Mouse (Mus musculus): ENCODE data around the gene Mbd6.
A peak's percentile ranks its signal among the peaks of the same experiment; 100 is the strongest.
"Not testable (repeated sequence)": the region's sequence is repeated elsewhere in the genome, so short reads cannot be mapped to it uniquely, and the experiment has no call there.

Gene Mbd6

DNA sequence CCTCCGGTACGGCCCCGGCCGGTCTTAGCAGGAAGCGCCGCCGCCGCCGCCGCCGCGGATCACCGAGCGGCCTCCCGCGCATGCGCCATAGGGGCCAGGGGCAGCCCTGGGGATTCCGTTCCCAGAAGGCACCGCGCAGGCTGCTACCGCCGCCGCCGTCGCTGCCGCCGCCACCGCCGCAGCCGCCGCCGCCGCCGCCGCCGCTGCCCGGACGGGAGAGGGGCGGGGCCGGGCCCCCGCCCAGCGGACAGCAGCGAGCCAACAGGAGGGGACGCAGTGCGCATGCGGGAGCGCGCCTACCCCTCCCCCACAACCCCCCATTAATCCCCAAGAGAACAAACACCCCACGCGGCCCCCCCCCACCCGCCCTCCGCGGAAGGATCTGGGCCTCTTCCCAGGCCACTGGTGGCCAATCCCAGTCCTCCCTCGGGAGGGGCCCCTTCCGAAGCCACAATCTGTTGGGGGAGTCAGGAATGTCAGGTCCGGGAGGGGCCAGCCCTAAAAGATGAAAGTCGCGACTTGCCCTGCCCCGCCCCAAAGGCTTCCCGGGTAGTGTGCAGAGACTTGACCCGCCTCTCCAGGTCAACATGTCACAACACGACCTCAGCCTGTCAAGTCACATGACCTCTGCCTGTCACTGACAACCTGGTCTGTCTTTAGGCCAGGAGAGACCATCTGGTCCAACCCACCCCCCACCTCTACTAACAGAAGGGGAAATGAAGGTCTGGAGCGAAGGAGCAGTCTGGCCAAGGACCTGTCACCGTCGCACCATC lies at the start of gene Mbd6:
Gene Mbd6 (minus strand): TSS at position 219 of the 773 bp plus-strand sequence.
- DNase-seq (ENCODE audit: low spot score), result peak; percentile 81

DNA sequence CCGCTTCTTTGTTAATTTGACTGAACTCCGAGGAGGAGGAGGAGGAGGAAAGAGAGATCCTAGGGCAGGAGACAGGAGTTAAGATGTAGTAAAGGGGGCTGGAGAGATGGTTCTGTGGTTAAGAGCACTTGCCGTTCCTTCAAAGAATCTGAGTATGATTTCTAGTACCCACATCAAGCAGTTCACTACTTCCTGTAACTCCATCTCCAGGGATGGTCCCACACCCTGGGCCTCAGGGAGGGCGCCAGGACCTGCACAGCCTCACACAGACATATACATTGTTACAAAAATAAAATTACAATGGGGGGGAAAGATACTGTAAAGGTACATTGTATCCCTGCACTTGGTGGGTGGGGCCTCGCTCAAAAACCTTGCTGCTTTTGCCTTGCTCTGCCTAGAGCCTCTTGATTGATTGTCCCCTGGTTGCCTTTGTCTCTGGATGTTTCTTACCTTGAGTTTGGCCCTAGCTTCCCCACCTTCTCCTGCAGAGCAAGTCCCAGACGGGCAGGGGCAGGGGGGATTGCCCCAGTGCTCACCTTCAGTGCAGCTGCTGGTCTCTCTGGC lies 48.8 kb upstream of the Mbd6 start:
- no peak for DNase-seq (ENCODE audit: low spot score)

DNA sequence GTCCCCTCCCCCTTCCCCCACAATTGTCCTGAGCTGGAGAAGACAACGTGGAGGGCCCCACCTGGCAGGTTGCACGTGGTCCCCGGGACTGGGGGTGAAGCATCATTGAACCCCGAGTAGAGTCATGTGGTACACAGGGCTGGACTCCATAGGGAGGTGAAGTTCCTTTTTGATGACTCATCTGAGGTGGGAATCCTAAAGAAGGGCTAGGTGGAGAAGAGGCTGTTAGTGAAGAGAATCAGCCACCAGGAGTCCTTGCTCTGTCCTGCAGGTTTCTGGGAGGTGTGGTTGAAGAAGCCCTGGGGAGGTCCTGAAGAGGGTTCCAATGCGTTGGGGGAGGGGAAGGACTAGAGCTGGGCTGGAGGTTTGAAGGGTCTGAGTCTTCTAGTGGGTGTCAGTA lies 48.1 kb upstream of the Mbd6 start:
- DNase-seq (ENCODE audit: low spot score), result no peak

DNA sequence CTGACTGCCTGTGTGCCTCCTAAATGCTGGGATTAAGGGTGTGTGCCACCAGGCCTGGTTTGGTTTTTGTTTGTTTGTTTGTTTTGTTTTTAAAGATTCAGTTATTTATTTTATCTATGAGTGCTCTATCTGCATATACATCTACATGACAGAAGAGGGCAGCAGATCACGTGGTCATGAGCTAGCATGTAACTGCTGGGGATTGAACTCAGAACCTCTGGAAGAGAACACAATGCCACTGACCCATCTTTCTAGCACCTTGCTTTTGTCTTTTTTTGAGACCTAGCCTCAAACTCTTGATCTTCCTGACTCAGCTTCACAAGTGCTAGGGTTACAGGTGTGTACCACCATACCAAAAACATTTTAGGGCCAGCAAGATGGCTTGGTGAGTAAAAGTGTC lies 46.5 kb upstream of the Mbd6 start:
- DNase-seq (ENCODE audit: low spot score), result no peak

DNA sequence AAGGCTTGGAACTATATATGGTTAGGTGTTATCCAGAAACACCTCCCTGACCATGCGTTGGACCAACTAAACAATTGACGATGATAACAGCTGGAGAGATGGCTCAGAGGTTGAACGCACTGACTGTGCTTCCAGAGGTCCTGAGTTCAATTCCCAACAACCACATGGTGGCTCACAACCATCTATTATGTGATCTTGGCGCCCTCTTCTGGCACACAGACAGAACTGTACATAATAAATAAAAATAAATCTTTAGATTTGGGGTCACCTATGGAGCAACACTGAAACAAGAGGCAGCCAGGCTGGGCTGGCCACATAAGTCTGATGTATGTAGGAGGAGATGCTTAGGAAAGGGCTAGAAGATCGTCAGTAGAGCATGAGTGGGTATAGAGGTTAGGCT lies 44.3 kb upstream of the Mbd6 start:
- no peak for DNase-seq (ENCODE audit: low spot score)

DNA sequence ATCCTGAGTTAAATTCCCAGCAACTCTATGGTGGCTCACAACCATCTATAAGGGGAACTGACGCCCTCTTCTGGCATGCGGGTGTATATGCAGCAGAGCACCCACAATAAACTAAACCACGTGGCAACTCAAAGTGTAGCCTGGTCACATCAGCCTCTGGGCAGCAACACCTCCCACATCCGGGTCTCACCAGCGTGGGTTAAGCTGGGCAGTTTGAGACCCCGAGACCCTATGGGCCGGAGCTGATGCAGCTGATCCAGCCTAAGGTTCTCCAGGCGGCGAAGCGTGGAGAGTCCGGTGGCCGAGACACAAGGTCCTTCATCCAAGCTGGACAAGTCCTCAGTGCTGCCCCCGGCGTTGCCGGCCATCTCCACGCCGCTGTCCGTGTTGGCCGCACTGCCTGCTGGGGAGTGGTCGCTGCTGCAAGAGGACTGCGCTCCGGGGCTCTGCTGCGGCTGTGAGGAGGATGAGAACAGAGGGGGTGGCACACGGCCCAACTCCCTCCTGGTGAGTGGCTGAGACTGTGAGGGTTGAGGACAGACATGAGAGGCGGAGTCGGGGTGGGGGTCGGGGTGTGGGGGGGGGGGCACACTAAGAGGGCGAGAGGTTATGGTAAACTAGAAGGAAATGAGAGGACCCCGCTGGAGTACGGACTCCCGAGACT lies 43.5 kb upstream of the Mbd6 start:
- no peak for DNase-seq (ENCODE audit: low spot score)

DNA sequence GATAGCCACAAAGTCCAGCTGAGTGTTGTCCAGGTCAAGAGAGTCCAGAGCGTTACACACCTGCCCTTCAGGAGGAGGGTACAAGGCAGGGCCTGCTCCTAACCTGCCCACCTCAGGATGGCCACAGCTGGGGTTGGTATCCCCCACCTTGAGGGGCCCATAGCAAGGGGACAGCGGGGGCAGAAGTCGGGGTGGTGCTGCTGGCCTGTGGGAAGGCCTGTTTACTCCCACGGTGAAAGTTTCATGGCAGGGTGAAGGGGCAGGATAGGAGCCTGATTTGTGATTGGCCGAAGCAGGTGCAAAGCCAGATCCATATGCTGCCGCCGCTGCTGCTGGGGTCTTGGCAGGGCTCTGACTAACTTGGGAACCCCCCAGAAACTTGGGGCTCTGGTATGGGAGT lies 41.4 kb upstream of the Mbd6 start:
- DNase-seq (ENCODE audit: low spot score), result no peak

DNA sequence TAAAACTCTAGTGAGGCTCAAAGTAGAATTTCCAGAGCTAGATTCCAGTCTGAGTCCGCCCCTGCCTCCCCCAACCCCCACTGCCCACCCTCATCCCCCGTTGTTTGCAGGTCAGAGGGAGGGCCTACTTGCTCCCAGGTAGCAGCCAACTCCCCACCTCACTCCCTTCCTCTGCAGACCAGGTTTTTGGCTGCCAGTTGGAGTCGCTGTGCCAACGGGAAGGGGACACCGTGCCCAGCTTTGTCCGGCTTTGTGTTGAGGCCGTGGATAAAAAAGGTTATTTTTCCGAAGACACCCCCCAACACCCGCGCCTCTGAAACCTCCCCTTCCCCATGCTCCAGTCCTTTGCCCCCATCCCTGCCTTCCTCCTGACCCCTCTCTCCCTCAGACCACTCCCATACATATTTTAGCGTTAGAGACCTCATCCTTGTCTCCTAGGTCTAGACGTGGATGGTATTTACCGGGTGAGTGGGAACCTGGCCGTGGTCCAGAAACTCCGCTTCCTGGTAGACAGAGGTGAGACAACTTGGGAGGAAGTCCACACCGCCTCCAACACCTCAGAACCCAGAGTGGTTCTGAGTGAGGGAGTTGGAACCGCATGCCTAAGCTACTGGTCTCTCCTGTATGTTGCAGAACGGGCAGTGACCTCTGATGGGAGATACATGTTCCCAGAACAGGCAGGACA lies 38.8 kb upstream of the Mbd6 start:
- no peak for DNase-seq (ENCODE audit: low spot score)

DNA sequence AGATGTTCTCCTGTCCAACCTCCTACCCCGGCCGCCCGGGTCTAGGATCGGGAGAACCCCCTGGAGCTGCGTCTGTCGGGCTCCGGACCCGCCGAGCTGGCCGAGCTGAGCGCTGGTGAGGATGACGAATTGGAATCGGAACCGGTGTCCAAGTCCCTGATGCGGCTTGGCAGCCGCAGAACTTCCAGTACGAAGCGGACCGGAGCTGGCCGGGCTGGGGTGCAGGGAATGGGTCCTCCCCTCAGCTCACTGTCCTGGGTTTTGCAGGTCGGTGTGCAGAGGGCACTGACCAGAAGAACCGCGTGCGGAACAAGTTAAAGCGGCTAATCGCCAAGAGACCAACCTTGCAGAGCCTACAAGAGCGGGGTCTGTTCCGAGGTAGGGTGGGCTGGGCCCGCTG lies 38.0 kb upstream of the Mbd6 start:
- no peak for DNase-seq (ENCODE audit: low spot score)

DNA sequence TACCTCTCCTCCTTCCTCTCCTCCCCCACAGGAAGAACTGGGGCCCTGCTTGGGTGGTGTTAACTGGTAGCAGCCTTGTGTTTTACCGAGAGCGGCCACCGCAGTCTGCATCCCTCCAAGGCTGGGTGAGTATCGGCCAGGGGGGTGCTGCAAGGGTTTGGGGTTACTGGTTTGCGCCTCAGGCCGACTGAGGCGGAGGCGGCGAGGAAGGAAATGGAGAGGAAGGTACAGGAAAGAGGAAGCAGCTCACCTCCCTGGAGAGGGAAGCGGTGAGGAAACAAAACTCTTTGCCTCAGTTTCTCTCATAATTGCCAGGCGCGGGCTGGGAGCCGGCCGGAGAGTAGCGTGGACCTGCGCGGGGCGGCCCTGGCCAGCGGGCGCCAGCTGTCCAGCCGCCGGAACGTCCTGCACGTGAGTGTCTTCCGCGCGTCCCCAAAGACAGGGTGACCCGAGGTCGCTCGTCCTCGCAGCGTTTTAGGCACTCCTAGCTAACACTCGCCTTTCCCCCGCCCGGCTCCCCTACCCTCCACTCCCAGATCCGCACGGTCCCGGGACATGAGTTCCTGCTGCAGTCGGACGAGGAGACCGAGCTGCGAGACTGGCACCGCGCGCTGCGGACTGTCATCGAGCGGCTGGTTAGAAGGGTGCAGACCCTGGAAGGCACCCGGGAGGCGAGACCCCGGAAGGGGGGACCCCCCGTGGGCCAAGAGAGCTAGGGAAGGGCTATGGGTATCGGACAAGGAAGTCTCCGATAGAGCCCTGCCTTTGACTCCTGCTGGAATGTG lies 37.4 kb upstream of the Mbd6 start:
- no peak for DNase-seq (ENCODE audit: low spot score)

DNA sequence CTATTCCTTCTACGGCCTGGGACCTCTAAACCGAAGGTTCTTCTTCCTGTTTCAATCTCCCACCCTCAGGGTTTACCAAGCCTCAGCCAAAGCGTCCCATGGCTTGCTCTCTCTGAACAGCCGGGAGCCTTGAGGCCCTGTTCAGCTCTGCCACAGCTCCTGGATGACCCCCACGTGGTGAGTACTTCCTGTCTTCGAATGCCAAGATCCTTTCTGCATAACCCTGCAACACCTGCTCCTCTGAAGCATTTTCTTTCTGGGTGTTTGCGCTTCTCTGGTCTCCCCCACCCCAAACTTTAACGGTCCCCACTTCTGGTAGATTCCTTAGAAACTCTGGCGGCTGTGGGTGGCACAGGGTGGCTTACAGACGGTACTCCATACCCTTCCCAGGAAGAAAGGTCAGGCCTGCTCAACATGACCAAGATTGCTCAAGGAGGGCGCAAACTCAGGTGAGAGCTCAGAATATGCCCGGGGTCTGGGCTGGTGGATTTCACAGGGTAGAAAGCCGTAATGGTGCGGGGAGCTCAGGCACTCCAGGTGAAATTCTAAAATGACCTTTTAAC lies 36.7 kb upstream of the Mbd6 start:
- DNase-seq (ENCODE audit: low spot score), result no peak

DNA sequence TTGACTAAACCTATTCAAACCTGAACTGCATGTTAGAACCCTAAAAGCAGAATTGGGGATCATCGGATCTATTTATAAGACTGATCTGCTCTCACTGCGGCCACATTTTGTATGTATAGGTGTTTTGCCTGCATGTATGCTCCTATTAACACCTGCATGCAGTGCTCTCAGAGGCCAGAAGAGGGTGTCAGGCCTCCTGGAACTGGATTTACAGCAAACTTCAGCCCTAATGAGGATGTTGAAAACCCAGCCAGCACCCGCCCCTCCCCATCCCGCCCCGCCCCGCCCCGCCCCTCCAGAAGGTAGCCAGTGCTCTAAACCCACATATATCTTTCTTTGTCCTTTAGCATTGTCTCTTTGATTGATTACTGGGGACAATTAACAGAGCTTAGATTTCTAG lies 35.7 kb upstream of the Mbd6 start:
- no peak for DNase-seq (ENCODE audit: low spot score)

DNA sequence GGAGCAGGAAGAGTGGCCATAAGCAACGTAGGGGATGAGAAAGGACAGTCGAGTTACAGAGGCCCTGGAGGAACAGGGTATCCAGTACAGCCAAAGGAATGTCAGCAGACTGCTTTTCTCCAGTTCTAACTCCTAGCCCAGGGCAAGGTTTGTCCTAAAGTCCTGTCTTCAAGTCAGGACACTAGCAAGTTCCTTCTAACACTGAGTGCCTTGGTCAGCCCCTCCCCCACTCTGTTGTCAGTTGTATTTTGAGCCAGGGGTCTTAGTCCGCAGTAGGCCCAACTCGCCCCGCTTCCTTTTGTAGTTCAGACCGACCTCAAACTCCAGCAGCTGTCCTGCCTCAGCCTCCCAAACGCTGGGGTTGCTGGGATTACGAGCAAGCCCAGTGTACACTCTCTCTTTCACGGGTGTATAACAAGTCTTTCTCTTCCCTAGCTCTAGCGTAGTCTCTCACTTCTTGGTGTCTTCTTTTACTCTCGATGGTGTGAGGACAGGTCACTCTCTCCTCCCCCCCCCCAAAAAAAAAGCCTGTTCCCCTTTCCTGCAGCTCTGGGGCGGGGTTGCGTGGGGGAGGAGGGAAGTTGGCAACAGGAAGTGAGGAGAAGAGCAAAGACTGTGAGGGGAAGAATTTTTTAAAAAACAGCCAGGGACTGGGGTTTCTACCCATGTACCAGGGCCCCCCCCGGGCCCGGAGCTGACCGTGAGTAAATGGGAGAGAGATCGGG lies 34.5 kb upstream of the Mbd6 start:
- no peak for DNase-seq (ENCODE audit: low spot score)

DNA sequence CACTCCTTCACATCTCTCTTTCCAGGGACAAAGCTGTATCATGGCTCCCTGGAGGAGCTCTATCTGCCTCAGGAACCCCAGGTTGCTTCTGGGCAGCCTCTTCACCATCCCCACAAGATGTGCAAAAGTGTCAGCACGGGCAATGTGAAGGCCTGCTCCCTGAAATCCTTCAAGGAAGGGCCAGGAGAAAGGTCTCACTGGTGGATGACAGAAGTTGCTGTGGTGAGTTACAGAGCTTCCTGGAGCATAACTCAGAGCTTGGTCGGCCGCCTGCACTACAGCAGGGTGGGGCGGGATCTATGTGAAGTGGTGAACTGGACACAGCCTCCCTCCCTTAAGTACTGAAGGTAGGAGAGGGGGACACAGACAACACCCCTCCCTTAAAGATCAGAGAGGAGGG lies 33.9 kb upstream of the Mbd6 start:
- no peak for DNase-seq (ENCODE audit: low spot score)

DNA sequence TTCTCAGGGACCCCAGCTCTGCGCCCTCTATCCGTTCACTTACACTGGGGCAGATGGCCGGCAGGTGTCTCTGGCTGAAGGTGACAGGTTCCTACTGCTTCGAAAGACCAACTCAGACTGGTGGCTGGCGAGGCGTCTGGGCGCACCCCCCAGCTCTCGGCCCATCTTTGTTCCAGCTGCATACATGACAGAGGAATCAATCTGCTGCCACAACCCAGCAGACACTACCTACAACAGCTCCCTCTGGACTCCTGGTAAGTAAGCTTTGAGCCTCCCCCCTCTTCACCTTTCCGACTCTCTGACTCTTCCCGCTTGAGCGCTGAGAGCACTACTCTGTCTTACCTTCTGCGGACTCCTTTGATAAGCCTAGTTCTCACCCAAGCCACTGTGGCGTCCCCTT lies 33.4 kb upstream of the Mbd6 start:
- DNase-seq (ENCODE audit: low spot score), result no peak

DNA sequence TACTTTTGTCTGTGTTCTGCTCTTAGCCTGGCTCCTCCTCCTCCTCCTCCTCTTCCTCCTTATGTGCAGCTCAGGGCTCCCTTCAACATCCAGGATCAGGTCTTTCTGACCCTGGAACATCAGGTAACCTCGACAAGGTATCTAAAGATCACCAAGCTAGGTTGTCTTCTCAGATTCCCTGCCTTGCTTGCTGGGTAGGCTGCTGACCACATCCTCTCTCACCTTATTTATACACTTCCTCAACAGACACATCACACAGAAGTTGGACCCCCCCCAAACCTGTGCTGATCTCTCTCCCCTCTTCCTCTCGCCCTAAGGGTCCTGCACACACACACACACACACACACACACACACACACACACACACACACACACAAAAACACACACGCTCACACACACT lies 32.8 kb upstream of the Mbd6 start, which contains the start of gene Arhgap9:
Gene Arhgap9 (plus strand): TSS at position 344 of the 400 bp plus-strand sequence.
- no peak for DNase-seq (ENCODE audit: low spot score)

DNA sequence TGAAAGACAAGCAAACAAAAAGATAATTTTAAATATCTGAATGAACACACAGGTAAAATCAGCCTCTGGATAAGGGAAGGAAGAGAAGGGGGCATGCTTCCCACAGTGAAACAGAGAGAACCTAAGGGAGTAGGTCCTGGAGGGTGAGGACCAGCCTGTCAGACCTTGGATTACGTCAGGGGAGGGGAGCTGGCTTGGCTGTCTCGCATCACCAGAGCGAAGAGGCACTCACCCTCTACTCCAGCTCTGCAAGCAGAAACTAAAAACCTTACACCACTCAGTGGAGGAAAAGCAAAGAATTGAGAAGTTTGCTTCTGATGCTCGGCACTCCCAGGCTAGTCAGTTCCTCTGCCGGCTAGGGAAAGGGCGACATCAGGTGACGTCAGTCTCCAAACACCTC lies 31.2 kb upstream of the Mbd6 start:
- DNase-seq (ENCODE audit: low spot score), result no peak

DNA sequence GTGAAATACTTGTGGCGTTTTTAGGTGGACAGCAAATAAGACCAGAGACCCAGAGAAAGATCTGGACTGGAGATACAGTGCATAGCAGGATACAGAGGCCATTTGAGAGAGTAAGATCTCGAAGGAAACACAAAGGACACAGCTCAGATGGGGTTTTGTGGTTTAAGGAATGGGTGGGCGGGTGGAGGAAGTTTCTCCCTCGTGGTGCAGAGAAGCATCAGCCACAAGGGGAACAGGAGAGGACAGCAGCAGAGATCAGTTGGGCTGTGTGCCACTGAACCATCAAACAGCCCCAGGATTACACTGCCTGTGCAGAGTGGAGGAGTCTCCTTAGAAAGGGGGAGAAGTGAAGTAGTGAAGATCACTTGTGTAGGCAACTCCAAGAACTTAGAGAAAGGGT lies 29.2 kb upstream of the Mbd6 start:
- no peak for DNase-seq (ENCODE audit: low spot score)

DNA sequence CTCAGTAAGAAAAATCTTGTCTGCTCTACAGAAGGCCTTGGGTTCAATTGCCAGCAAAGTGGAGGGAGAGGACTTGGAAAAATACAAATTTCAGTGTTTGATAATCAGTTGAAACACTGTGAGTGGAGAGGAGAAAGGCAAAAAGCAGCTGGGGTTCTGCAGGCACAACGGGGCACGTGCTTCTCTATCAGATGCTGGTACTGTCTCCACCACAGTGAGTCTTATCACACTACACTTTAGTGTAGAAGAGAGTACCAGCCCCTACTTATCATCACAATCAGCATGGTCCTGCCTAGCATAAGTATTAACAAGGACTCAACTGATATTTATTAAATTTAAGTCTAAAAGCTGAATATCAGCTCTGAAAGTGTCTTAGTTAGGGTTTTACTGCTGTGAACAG lies 28.5 kb upstream of the Mbd6 start:
- no peak for DNase-seq (ENCODE audit: low spot score)

DNA sequence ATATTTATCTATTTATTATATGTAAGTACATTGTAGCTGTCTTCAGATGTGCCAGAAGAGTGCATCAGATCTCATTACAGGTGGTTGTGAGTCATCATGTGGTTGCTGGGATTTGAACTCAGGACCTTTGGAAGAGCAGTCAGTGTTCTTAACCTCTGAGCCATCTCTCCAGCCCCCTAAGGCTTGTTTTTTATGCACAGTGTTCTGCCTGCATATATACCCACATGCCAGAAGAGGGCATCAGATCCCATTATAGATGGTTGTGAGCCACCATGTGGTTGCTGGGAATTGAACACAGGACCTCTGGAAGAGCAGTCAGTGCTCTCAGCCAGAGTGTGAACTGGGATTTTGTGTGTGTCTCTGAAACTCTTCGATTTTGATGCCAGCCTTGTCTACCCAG lies 26.1 kb upstream of the Mbd6 start:
- DNase-seq (ENCODE audit: low spot score), result not testable (repeated sequence)

DNA sequence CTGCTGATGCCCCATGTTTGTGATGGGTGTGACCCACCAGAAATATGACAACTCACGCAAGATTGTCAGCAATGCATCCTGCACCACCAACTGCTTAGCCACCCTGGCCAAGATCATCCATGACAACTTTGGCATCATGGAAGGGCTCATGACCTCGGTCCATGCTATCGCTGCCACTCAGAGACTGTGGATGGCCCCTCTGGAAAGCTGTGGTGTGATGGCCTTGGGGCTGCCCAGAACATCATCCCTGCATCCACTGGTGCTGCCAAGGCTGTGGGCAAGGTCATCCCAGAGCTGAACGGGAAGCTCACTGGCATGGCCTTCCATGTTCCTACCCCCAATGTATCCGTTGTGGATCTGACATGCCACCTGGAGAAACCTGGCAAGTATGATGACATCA lies 24.7 kb upstream of the Mbd6 start:
- DNase-seq (ENCODE audit: low spot score), result not testable (repeated sequence)
